Mouse (Mus musculus) forebrain, embryonic 15.5 days (tissue): Measurements from ENCODE around the gene Notch2. TPM values are rescaled to one million over a fixed set of nuclear protein-coding genes. Genes with fewer than 3 reads are reported as not detected.
A peak's percentile ranks its signal among the peaks of the same experiment; 100 is the strongest.

Experiments
- ATAC-seq: fragments of 200-750 bp; cut with Nextera tagmentation; replicated peaks from 2 replicates; pipeline ENCODE4 v1.8.0; 2017; ENCODE audit warnings: mild to moderate bottlenecking, moderate TSS enrichment, moderate library complexity
- H3K27ac ChIP-seq: fragments of 300-500 bp; sonication (generic); replicated peaks from 2 replicates; pipeline ENCODE4 v1.5.1; 2015; ENCODE audit warnings: mild to moderate bottlenecking, inconsistent platforms
- H3K27me3 ChIP-seq: fragments of 300-500 bp; sonication (generic); 2 replicates; pipeline ENCODE4 v1.6.1; 2015; ENCODE audit warnings: inconsistent platforms
- H3K36me3 ChIP-seq: fragments of 300-500 bp; sonication (generic); 2 replicates; pipeline ENCODE4 v1.6.1; 2015; ENCODE audit warnings: mild to moderate bottlenecking, inconsistent platforms
- H3K4me1 ChIP-seq: fragments of 300-500 bp; sonication (generic); 2 replicates; pipeline ENCODE4 v1.6.1; 2015; ENCODE audit warnings: inconsistent platforms
- H3K4me2 ChIP-seq: fragments of 300-500 bp; sonication (generic); replicated peaks from 2 replicates; pipeline ENCODE4 v1.6.1; 2015; ENCODE audit warnings: mild to moderate bottlenecking, inconsistent platforms
- H3K4me3 ChIP-seq: fragments of 300-500 bp; sonication (generic); 2 replicates; pipeline ENCODE4 v1.5.1; 2015; ENCODE audit warnings: mild to moderate bottlenecking, inconsistent platforms
- H3K9ac ChIP-seq: fragments of 300-500 bp; sonication (generic); replicated peaks from 2 replicates; pipeline ENCODE4 v1.6.1; 2015; ENCODE audit warnings: mild to moderate bottlenecking, inconsistent platforms
- H3K9me3 ChIP-seq: fragments of 300-500 bp; sonication (generic); 2 replicates; pipeline ENCODE4 v1.6.1; 2016; ENCODE audit warnings: inconsistent platforms
- WGBS: fragments of 180-500 bp; shearing (Covaris S2); methylation state at CpG from one replicate; pipeline ENCODE4 v1.1.7; 2015; ENCODE audit warnings: mixed read lengths; 5-methylcytosine and 5-hydroxymethylcytosine counted together
- polyA plus RNA-seq: library from polyadenylated mRNA; unstranded; fragments of >200 nt; fragmentation: Nextera tagmentation; extraction: Ambion mirVana; gene quantifications from 2 replicates; pipeline ENCODE4 v1.2.1, GENCODE M21; 2015

The Notch2 gene
- polyA plus RNA-seq, 1 experiment from 2014 or later, result 17.8 TPM

GRCm38 (mm10) chr3:98003558-98003957 lies 9.8 kb upstream of the Notch2 start:
- no peak overlapping the region for H3K4me2 ChIP-seq
- no peak for ATAC-seq
- 92% methylated on average over 4 of the region's 4 CpGs for WGBS
- H3K4me3 ChIP-seq, result no peak overlapping the region
- no peaks in the 10 kb centered on the region for H3K36me3 ChIP-seq
- no peak overlapping the region for H3K27ac ChIP-seq
- no peak overlapping the region for H3K9ac ChIP-seq
- no peaks in the 10 kb centered on the region for H3K9me3 ChIP-seq
- H3K4me1 ChIP-seq, result peaks cover 6% of the 10 kb centered on the region
- H3K27me3 ChIP-seq, result no peaks in the 10 kb centered on the region

GRCm38 (mm10) chr3:98004231-98004630 lies 9.1 kb upstream of the Notch2 start:
- Histone ChIP-seq H3K27me3 (no peaks in the 10 kb centered on the region), H3K9ac (no peak overlapping the region), H3K9me3 (no peaks in the 10 kb centered on the region), H3K27ac (no peak overlapping the region), H3K4me2 (no peak overlapping the region), H3K4me3 (no peak overlapping the region), H3K36me3 (no peaks in the 10 kb centered on the region), H3K4me1 (peaks cover 6% of the 10 kb centered on the region)
- WGBS, result 88% methylated on average over 3 of the region's 3 CpGs
- no peak for ATAC-seq

GRCm38 (mm10) chr3:98005306-98005705 lies 8.0 kb upstream of the Notch2 start:
- H3K4me3 ChIP-seq, result no peak overlapping the region
- WGBS, result 86% methylated on average over 5 of the region's 5 CpGs

GRCm38 (mm10) chr3:98006046-98006691 lies 7.2 kb upstream of the Notch2 start:
- H3K4me3 ChIP-seq, result no peak overlapping the region
- ATAC-seq, result no peak
- peaks cover 6% of the 10 kb centered on the region for H3K4me1 ChIP-seq
- H3K9me3 ChIP-seq, result no peaks in the 10 kb centered on the region
- WGBS, result 30% methylated on average over 8 of the region's 8 CpGs
- no peak overlapping the region for H3K27ac ChIP-seq
- H3K9ac ChIP-seq, result no peak overlapping the region
- H3K4me2 ChIP-seq, result no peak overlapping the region
- H3K27me3 ChIP-seq, result no peaks in the 10 kb centered on the region
- H3K36me3 ChIP-seq, result no peaks in the 10 kb centered on the region

More at GRCm38 (mm10) chr3:98005306-98005705, 8.0 kb upstream of the Notch2 start:
- Histone ChIP-seq H3K4me1 (peaks cover 6% of the 10 kb centered on the region), H3K9ac (no peak overlapping the region), H3K27ac (no peak overlapping the region), H3K27me3 (no peaks in the 10 kb centered on the region), H3K9me3 (no peaks in the 10 kb centered on the region), H3K36me3 (no peaks in the 10 kb centered on the region), H3K4me2 (no peak overlapping the region)
- ATAC-seq, result no peak

- ATAC-seq, result no peak
- no peaks in the 10 kb centered on the region for H3K27me3 ChIP-seq
- whole genome bisulfite sequencing, result 85% methylated on average over 5 of the region's 5 CpGs
These were observed 6.4 kb upstream of the Notch2 start for GRCm38 (mm10) chr3:98006973-98007372.

GRCm38 (mm10) chr3:98008143-98008542 lies 5.2 kb upstream of the Notch2 start:
- Histone ChIP-seq H3K4me2 (no peak overlapping the region), H3K4me3 (no peak overlapping the region), H3K4me1 (peaks cover 10% of the 10 kb centered on the region), H3K9me3 (no peaks in the 10 kb centered on the region), H3K9ac (no peak overlapping the region), H3K27ac (no peak overlapping the region), H3K27me3 (no peaks in the 10 kb centered on the region), H3K36me3 (no peaks in the 10 kb centered on the region)
- WGBS, result 75% methylated on average over 6 of the region's 6 CpGs
- no peak for ATAC-seq

More at GRCm38 (mm10) chr3:98006973-98007372, 6.4 kb upstream of the Notch2 start:
- Histone ChIP-seq H3K27ac (no peak overlapping the region), H3K36me3 (no peaks in the 10 kb centered on the region), H3K9me3 (no peaks in the 10 kb centered on the region), H3K4me2 (no peak overlapping the region), H3K9ac (no peak overlapping the region), H3K4me1 (peaks cover 6% of the 10 kb centered on the region), H3K4me3 (no peak overlapping the region)

- Histone ChIP-seq H3K27ac (no peak overlapping the region), H3K9ac (no peak overlapping the region), H3K9me3 (no peaks in the 10 kb centered on the region), H3K4me1 (peaks cover 13% of the 10 kb centered on the region), H3K4me2 (no peak overlapping the region), H3K36me3 (no peaks in the 10 kb centered on the region), H3K27me3 (no peaks in the 10 kb centered on the region), H3K4me3 (no peak overlapping the region)
- WGBS, result 57% methylated on average over 7 of the region's 7 CpGs
- no peak for ATAC-seq
These were observed 4.0 kb upstream of the Notch2 start for GRCm38 (mm10) chr3:98009190-98009840.

GRCm38 (mm10) chr3:98013086-98013400 lies 284 bp upstream of the Notch2 start:
- WGBS, result under 1% methylated on average over 18 of the region's 18 CpGs
- ATAC-seq, result no peak
- no peaks in the 10 kb centered on the region for H3K36me3 ChIP-seq

GRCm38 (mm10) chr3:98015205-98016171 lies 2.2 kb downstream of the Notch2 start:
- no peak for ATAC-seq
- no peaks in the 10 kb centered on the region for H3K27me3 ChIP-seq
- peak overlapping the region; percentile 79 for H3K4me2 ChIP-seq
- WGBS, result 26% methylated on average over 14 of the region's 14 CpGs
- H3K36me3 ChIP-seq, result no peaks in the 10 kb centered on the region
- peak overlapping the region; percentile 27; the same call in 1 of the 2 replicates for H3K27ac ChIP-seq
- H3K9me3 ChIP-seq, result no peaks in the 10 kb centered on the region
- peaks cover 60% of the 10 kb centered on the region for H3K4me1 ChIP-seq
- 0 out of 2 replicates have a peak overlapping the region, but pooled peaks have one; percentile 20 for H3K9ac ChIP-seq
- H3K4me3 ChIP-seq, result peak overlapping the region; percentile 67

More at GRCm38 (mm10) chr3:98013086-98013400, 284 bp upstream of the Notch2 start:
- Histone ChIP-seq H3K9ac (peak overlapping the region; percentile 56), H3K27me3 (no peaks in the 10 kb centered on the region), H3K4me2 (peak overlapping the region; percentile 79), H3K4me3 (peak overlapping the region; percentile 67), H3K9me3 (no peaks in the 10 kb centered on the region), H3K4me1 (peaks cover 39% of the 10 kb centered on the region), H3K27ac (no peak overlapping the region)

- H3K27ac ChIP-seq, result 0 out of 2 replicates have a peak overlapping the region, but pooled peaks have one; percentile 20
- ATAC-seq, result no peak
- H3K4me3 ChIP-seq, result no peak overlapping the region
- no peaks in the 10 kb centered on the region for H3K27me3 ChIP-seq
- H3K36me3 ChIP-seq, result no peaks in the 10 kb centered on the region
- H3K9me3 ChIP-seq, result no peaks in the 10 kb centered on the region
- H3K9ac ChIP-seq, result no peak overlapping the region
- peaks cover 74% of the 10 kb centered on the region for H3K4me1 ChIP-seq
- H3K4me2 ChIP-seq, result peak overlapping the region; percentile 79; the same call in 1 of the 2 replicates
- WGBS, result 51% methylated on average over 5 of the region's 5 CpGs
These were observed 3.7 kb downstream of the Notch2 start for GRCm38 (mm10) chr3:98016901-98017591.

- Histone ChIP-seq H3K27ac (no peak overlapping the region), H3K27me3 (no peaks in the 10 kb centered on the region), H3K4me3 (no peak overlapping the region), H3K9ac (no peak overlapping the region), H3K4me1 (peaks cover 74% of the 10 kb centered on the region), H3K9me3 (no peaks in the 10 kb centered on the region), H3K4me2 (no peak overlapping the region), H3K36me3 (no peaks in the 10 kb centered on the region)
- WGBS, result 86% methylated on average over 4 of the region's 4 CpGs
- ATAC-seq, result no peak
These were observed 4.9 kb downstream of the Notch2 start for GRCm38 (mm10) chr3:98018187-98018586.
